ENCODE assay signal across 11 mouse cellular contexts in the genomic region with DNA sequence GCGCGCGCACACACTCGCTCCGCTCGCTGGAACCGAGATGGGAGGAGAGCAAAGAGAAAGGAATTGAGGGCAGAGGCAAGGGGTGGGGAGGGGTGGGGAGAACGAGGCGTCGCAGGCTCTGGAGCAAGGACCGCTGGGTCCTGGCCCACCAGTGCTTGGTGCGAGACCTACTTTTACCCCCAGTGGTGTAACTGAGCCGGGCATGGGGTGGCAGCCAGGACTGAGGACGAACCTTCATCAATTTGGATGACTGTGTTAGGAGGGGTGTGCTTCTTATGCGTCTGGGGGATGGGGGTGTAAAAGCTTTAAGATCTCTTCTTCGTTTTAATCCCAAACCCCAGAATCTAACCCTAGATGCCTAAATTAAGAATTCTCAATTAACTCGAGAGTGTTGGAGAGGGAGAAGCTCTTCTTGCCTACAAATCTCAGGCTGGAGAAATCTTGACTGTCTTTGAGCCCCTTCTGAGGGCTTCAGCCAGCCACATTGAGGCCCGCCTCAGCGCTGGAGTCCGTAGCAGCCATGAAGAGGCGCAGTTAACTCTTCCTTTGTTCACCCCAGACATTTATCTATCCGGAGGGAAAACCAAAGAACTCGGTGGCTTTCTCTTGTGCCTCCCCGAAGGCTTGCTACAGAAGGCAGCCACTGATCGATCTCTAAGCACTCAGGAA. TPM values are rescaled to one million over a fixed set of nuclear protein-coding genes. Genes with fewer than 3 reads are reported as not detected.
A peak's percentile ranks its signal among the peaks of the same experiment; 100 is the strongest.
DNase-seq lines count a peak whose midpoint lies in the region; ATAC-seq and TF ChIP-seq lines count a peak whose summit lies in the region.
"Had no signal": no experiment of that assay in that cellular context is flagged by ENCODE, and none has a peak within 500 bp of the region (broad histone marks: within the 10 kb centered on the region; RNA-seq: fewer than 3 reads in every experiment).

No protein-coding gene starts in this region.

- H3K27ac ChIP-seq in heart, embryonic 12.5 days (ENCODE audit: poor library complexity, severe bottlenecking) = peak overlapping the region; percentile 94
- H3K27ac ChIP-seq in CH12.LX (ENCODE audit: insufficient read depth, low read depth) = no peak overlapping the region
- H3K27ac ChIP-seq in forebrain, embryonic 15.5 days (replicated peaks) = peak overlapping the region; percentile 76
- no peak overlapping the region for H3K27ac ChIP-seq in liver, embryonic 16.5 days (ENCODE audit: low read length)

- no peak for DNase-seq in heart, postnatal 36 days
- DNase-seq in CH12.LX (ENCODE audit: extremely low read depth) = no peak
- no peak for DNase-seq in ovary, adult 18-20 months (ENCODE audit: low spot score)
- no peak for DNase-seq in cerebellum, postnatal 36 days
- DNase-seq in thymus, postnatal 36 days = no peak

- in situ Hi-C loops in CH12.LX (cut with MboI; ENCODE audit: low pct_ligation_motif_present, low pct_unique_long_range_greater_than_20kb, low sequenced_read_pairs) = loop anchor here (10.0 kb wide), 1 partner anchor 90 kb away; no protein-coding TSS in a partner anchor

- dilution Hi-C loops in CH12.LX (cut with MboI; ENCODE audit: extremely low pct_ligation_motif_present, extremely low pct_unique_long_range_greater_than_20kb, low sequenced_read_pairs) = no loop called here

- no peak for TF ChIP-seq CTCF in CH12.LX (conservative IDR thresholded peaks at IDR 0.05 in 1 of 2, IDR thresholded peaks at IDR 0.05 in 1 of 2; ENCODE audit: low read depth in 2 of 2, low read length in 2 of 2)

- no peak for ATAC-seq in heart, embryonic 12.5 days (ENCODE audit: insufficient number of reproducible peaks, low FRiP score)
- no peak; the same call in 1 of the 2 replicates for ATAC-seq in forebrain, embryonic 15.5 days (replicated peaks)
- ATAC-seq in liver, embryonic 16.5 days (ENCODE audit: low read depth) = no peak; the same call in 1 of the 2 replicates

- intact Hi-C loops in heart, postnatal 36 days (cut with DNase I) = loop anchor here (1.0 kb wide), 2 partner anchors 85 to 142 kb away; no protein-coding TSS in a partner anchor

- H3K4me3 ChIP-seq in heart, embryonic 12.5 days = peak overlapping the region; percentile 82
- no peak overlapping the region for H3K4me3 ChIP-seq in CH12.LX (replicated peaks in 1 of 3; ENCODE audit: low read depth in 2 of 3, low read length in 2 of 3, poor library complexity in 1 of 3)
- peak overlapping the region; percentile 85 for H3K4me3 ChIP-seq in forebrain, embryonic 15.5 days
- H3K4me3 ChIP-seq in liver, embryonic 16.5 days (ENCODE audit: low read depth, low read length) = peak overlapping the region; percentile 49

- H3K4me2 ChIP-seq in heart, embryonic 12.5 days = peak overlapping the region; percentile 95
- H3K4me2 ChIP-seq in CH12.LX (ENCODE audit: insufficient read depth, low read depth, poor library complexity, severe bottlenecking) = peak overlapping the region; percentile 27; the same call in 1 of the 2 replicates
- H3K4me2 ChIP-seq in forebrain, embryonic 15.5 days (replicated peaks) = peak overlapping the region; percentile 66
- H3K4me2 ChIP-seq in liver, embryonic 16.5 days (ENCODE audit: low read depth, low read length) = peak overlapping the region; percentile 64

- WGBS in heart, embryonic 12.5 days = 2% methylated on average over 25 of the region's 25 CpGs
- WGBS in forebrain, embryonic 15.5 days = 3% methylated on average over 25 of the region's 25 CpGs
- whole genome bisulfite sequencing in liver, embryonic 16.5 days (ENCODE audit: insufficient replicate concordance) = 2% methylated on average over 25 of the region's 25 CpGs

- no peaks in the 10 kb centered on the region for H3K27me3 ChIP-seq in heart, embryonic 12.5 days (replicated peaks)
- H3K27me3 ChIP-seq in CH12.LX (replicated peaks) = peaks cover 58% of the 10 kb centered on the region
- 0 out of 2 replicates have a peak, but pooled peaks cover 4% of the 10 kb centered on the region for H3K27me3 ChIP-seq in forebrain, embryonic 15.5 days
- peaks cover 40% of the 10 kb centered on the region for H3K27me3 ChIP-seq in liver, embryonic 16.5 days (ENCODE audit: control insufficient read depth, insufficient read depth, low read depth, low read length)

- TF ChIP-seq EP300 in CH12.LX (IDR thresholded peaks at IDR 0.05; ENCODE audit: low read length) = no peak

- H3K9ac ChIP-seq in heart, embryonic 12.5 days = peak overlapping the region; percentile 95
- no peak overlapping the region for H3K9ac ChIP-seq in CH12.LX (ENCODE audit: insufficient read depth, low read depth)
- peak overlapping the region; percentile 75 for H3K9ac ChIP-seq in forebrain, embryonic 15.5 days (replicated peaks)
- H3K9ac ChIP-seq in liver, embryonic 16.5 days (ENCODE audit: low read depth, low read length) = no peak overlapping the region

- no peaks in the 10 kb centered on the region for H3K9me3 ChIP-seq in heart, embryonic 12.5 days (replicated peaks)
- no peaks in the 10 kb centered on the region for H3K9me3 ChIP-seq in CH12.LX (replicated peaks; ENCODE audit: low read length)
- no peaks in the 10 kb centered on the region for H3K9me3 ChIP-seq in forebrain, embryonic 15.5 days
- H3K9me3 ChIP-seq in liver, embryonic 16.5 days (replicated peaks; ENCODE audit: control insufficient read depth, low read length) = no peaks in the 10 kb centered on the region
- H3K9me3 ChIP-seq: G1E had no signal

- no peak for TF ChIP-seq RAD21 in CH12.LX (IDR thresholded peaks at IDR 0.05; ENCODE audit: low read depth, low read length)

- H3K36me3 ChIP-seq in heart, embryonic 12.5 days = no peaks in the 10 kb centered on the region
- H3K36me3 ChIP-seq in CH12.LX (replicated peaks in 1 of 2; ENCODE audit: control insufficient read depth in 1 of 2, insufficient read depth in 1 of 2, low read length in 1 of 2) = no peaks in the 10 kb centered on the region
- H3K36me3 ChIP-seq in forebrain, embryonic 15.5 days = no peaks in the 10 kb centered on the region
- H3K36me3 ChIP-seq in liver, embryonic 16.5 days (ENCODE audit: control insufficient read depth, insufficient read depth) = no peaks in the 10 kb centered on the region
- H3K36me3 ChIP-seq: G1E had no signal

- H3K4me1 ChIP-seq in heart, embryonic 12.5 days (replicated peaks) = peaks cover 36% of the 10 kb centered on the region
- no peaks in the 10 kb centered on the region for H3K4me1 ChIP-seq in CH12.LX (ENCODE audit: control insufficient read depth in 1 of 2, insufficient read depth in 2 of 2)
- H3K4me1 ChIP-seq in forebrain, embryonic 15.5 days = peaks cover 48% of the 10 kb centered on the region
- no peaks in the 10 kb centered on the region; the same call in 1 of the 2 replicates for H3K4me1 ChIP-seq in liver, embryonic 16.5 days (ENCODE audit: control insufficient read depth, low read depth, low read length)

- TF ChIP-seq POLR2A in CH12.LX (IDR thresholded peaks at IDR 0.05; ENCODE audit: low read depth, low read length) = no peak

- no peaks in the 10 kb centered on the region for H3K79me2 ChIP-seq in CH12.LX (replicated peaks; ENCODE audit: control insufficient read depth, extremely low read depth, insufficient read depth, poor library complexity, severe bottlenecking)

TF ChIP-seq in CH12.LX, 34 proteins besides CTCF, POLR2A, EP300 and RAD21:
- TF ChIP-seq ZKSCAN1 (IDR thresholded peaks at IDR 0.05; ENCODE audit: borderline replicate concordance, low read depth, low read length) (no peak), NRF1 (IDR thresholded peaks at IDR 0.05; ENCODE audit: low read depth, low read length) (no peak), MAFK (IDR thresholded peaks at IDR 0.05; ENCODE audit: insufficient replicate concordance, low read length) (no peak), RCOR1 (conservative IDR thresholded peaks at IDR 0.05; ENCODE audit: low read depth, low read length) (no peak), ETS1 (conservative IDR thresholded peaks at IDR 0.05; ENCODE audit: low read depth, low read length) (no peak), HCFC1 (IDR thresholded peaks at IDR 0.05; ENCODE audit: low read depth, low read length) (no peak), KAT2A (IDR thresholded peaks at IDR 0.05; ENCODE audit: insufficient replicate concordance, low read length) (no peak), JUN (IDR thresholded peaks at IDR 0.05; ENCODE audit: insufficient read depth, low read depth, low read length) (no peak), GABPA (IDR thresholded peaks at IDR 0.05; ENCODE audit: insufficient replicate concordance, low read depth, low read length) (no peak)
TF ChIP-seq in CH12.LX: peak in this region for 0.

RNA-seq across cellular contexts. Expression of a gene that starts 0.4 kb away (rescaled TPM):
- 19.6 and 20.1 TPM in 2 replicates for polyA plus RNA-seq in heart, embryonic 12.5 days (2016; fragmentation: Nextera tagmentation; extraction: Ambion mirVana)
- 1 to 10 TPM; 6.8 to 7.6 TPM for total RNA-seq in heart, postnatal 36 days (2021)
- total RNA-seq in CH12.LX (2012; rRNA removed) = not detected in 2 replicates
- not detected in 2 replicates for total RNA-seq in CH12.LX (2014; rRNA removed)
- polyA plus RNA-seq in CH12.LX (2012; ENCODE audit: insufficient read length, low read depth) = not detected in 2 replicates
- 5.0 and 5.7 TPM in 2 replicates for polyA plus RNA-seq in forebrain, embryonic 15.5 days (2015; fragmentation: Nextera tagmentation; extraction: Ambion mirVana)
- polyA plus RNA-seq in liver, embryonic 16.5 days (2015; fragmentation: Nextera tagmentation; extraction: Ambion mirVana) = 0.71 TPM in 2 replicates
- total RNA-seq: neutrophil, adult 5-6 weeks had no signal
- polyA plus RNA-seq: erythroblast, embryonic 14.5 days; G1E had no signal

Comparison
In these comparisons a context has a peak if more than half of its experiments do, and no peak if none do; other contexts are left out.
1. H3K27ac ChIP-seq: peak in heart, embryonic 12.5 days (single experiment) and forebrain, embryonic 15.5 days (single experiment); none in CH12.LX (single experiment) and liver, embryonic 16.5 days (single experiment).
2. H3K4me2 ChIP-seq: peak in every context shown above with its lines; median percentile 95 in heart, embryonic 12.5 days; 66 in forebrain, embryonic 15.5 days; 64 in liver, embryonic 16.5 days; 27 in CH12.LX.
3. H3K4me3 ChIP-seq: peak in heart, embryonic 12.5 days (single experiment), forebrain, embryonic 15.5 days (single experiment) and liver, embryonic 16.5 days (single experiment); none in CH12.LX (0 of 3).
4. H3K9ac ChIP-seq: peak in heart, embryonic 12.5 days (single experiment) and forebrain, embryonic 15.5 days (single experiment); none in CH12.LX (single experiment) and liver, embryonic 16.5 days (single experiment).